In genomic region chr10:17131763-17132162, GRCm38 (mm10) we compare ENCODE assay signal across 9 mouse cellular contexts.
DNase-seq lines count a peak whose midpoint lies in the region; ATAC-seq and TF ChIP-seq lines count a peak whose summit lies in the region.
"Had no signal": no experiment of that assay in that cellular context is flagged by ENCODE, and none has a peak within 500 bp of the region (broad histone marks: within the 10 kb centered on the region; RNA-seq: fewer than 3 reads in every experiment).

No protein-coding gene starts in this region.

- H3K4me1 ChIP-seq in kidney, adult 2 months (ENCODE audit: control insufficient read depth, insufficient read depth, low read length) = no peaks in the 10 kb centered on the region
- no peaks in the 10 kb centered on the region for H3K4me1 ChIP-seq in kidney, embryonic 14.5 days (ENCODE audit: control insufficient read depth, insufficient read depth, low read length)
- peaks cover 6% of the 10 kb centered on the region; the same call in 1 of the 2 replicates for H3K4me1 ChIP-seq in heart, embryonic 15.5 days (replicated peaks)
- peaks cover 3% of the 10 kb centered on the region; the same call in 1 of the 2 replicates for H3K4me1 ChIP-seq in lung, embryonic 16.5 days (replicated peaks; ENCODE audit: control insufficient read depth, insufficient read depth, low read length)

- H3K27me3 ChIP-seq in kidney, adult 2 months (replicated peaks; ENCODE audit: control insufficient read depth, insufficient read depth, low read length) = no peaks in the 10 kb centered on the region
- no peaks in the 10 kb centered on the region for H3K27me3 ChIP-seq in kidney, embryonic 14.5 days (ENCODE audit: control insufficient read depth, insufficient read depth, low read length)
- H3K27me3 ChIP-seq in heart, embryonic 15.5 days = no peaks in the 10 kb centered on the region
- H3K27me3 ChIP-seq in lung, embryonic 16.5 days (ENCODE audit: control insufficient read depth, insufficient read depth, low read depth, low read length) = no peaks in the 10 kb centered on the region

- TF ChIP-seq CTCF in kidney, adult 2 months (conservative IDR thresholded peaks at IDR 0.05; ENCODE audit: insufficient read depth, insufficient read length, low read depth, low read length) = no peak

- DNase-seq in cerebellum, postnatal 4 days (ENCODE audit: low spot score in 2 of 2) = no peak
- DNase-seq in kidney, adult 2 months = peak; percentile 31
- DNase-seq in gastrocnemius, postnatal 4 days (ENCODE audit: low spot score in 2 of 2) = no peak
- DNase-seq in thymus, postnatal 0 days (ENCODE audit: low spot score) = no peak
- DNase-seq: gastrocnemius, adult 2 months had no signal

- no peaks in the 10 kb centered on the region for H3K36me3 ChIP-seq in kidney, adult 2 months (ENCODE audit: control insufficient read depth, insufficient read depth, low read length)
- H3K36me3 ChIP-seq in kidney, embryonic 14.5 days (ENCODE audit: control insufficient read depth, insufficient read depth, low read length) = no peaks in the 10 kb centered on the region
- no peaks in the 10 kb centered on the region for H3K36me3 ChIP-seq in heart, embryonic 15.5 days
- H3K36me3 ChIP-seq in lung, embryonic 16.5 days (ENCODE audit: control insufficient read depth, insufficient read depth, low read length) = no peaks in the 10 kb centered on the region

- H3K9me3 ChIP-seq in kidney, embryonic 14.5 days (ENCODE audit: control insufficient read depth, low read length) = no peaks in the 10 kb centered on the region
- H3K9me3 ChIP-seq in heart, embryonic 15.5 days (replicated peaks) = no peaks in the 10 kb centered on the region
- no peaks in the 10 kb centered on the region for H3K9me3 ChIP-seq in lung, embryonic 16.5 days (ENCODE audit: control insufficient read depth, low read length)

- H3K27ac ChIP-seq in kidney, adult 2 months (ENCODE audit: insufficient read depth, low read depth, low read length) = no peak overlapping the region
- H3K27ac ChIP-seq in kidney, embryonic 14.5 days (ENCODE audit: low read depth, low read length) = no peak overlapping the region; the same call in 1 of the 2 replicates
- H3K27ac ChIP-seq in heart, embryonic 15.5 days = peak overlapping the region; percentile 61
- H3K27ac ChIP-seq in lung, embryonic 16.5 days (ENCODE audit: low read length) = no peak overlapping the region; the same call in 1 of the 2 replicates
- H3K27ac ChIP-seq: gastrocnemius, adult 2 months had no signal

- H3K9ac ChIP-seq in kidney, embryonic 14.5 days (ENCODE audit: low read depth, low read length) = no peak overlapping the region
- no peak overlapping the region for H3K9ac ChIP-seq in heart, embryonic 15.5 days
- no peak overlapping the region for H3K9ac ChIP-seq in lung, embryonic 16.5 days (ENCODE audit: low read length)

- H3K4me2 ChIP-seq in kidney, embryonic 14.5 days (replicated peaks; ENCODE audit: low read depth, low read length) = no peak overlapping the region
- no peak overlapping the region for H3K4me2 ChIP-seq in heart, embryonic 15.5 days
- no peak overlapping the region for H3K4me2 ChIP-seq in lung, embryonic 16.5 days (ENCODE audit: low read depth, low read length)

- no peak overlapping the region for H3K4me3 ChIP-seq in kidney, adult 2 months (ENCODE audit: insufficient read depth, low read depth, low read length)
- no peak overlapping the region for H3K4me3 ChIP-seq in kidney, embryonic 14.5 days (ENCODE audit: low read length)
- no peak overlapping the region for H3K4me3 ChIP-seq in heart, embryonic 15.5 days
- H3K4me3 ChIP-seq in lung, embryonic 16.5 days (ENCODE audit: low read length) = no peak overlapping the region
- H3K4me3 ChIP-seq: gastrocnemius, adult 2 months had no signal

- ATAC-seq in cerebellum, adult (ENCODE audit: insufficient number of reproducible peaks, low FRiP score, low TSS enrichment) = peak; percentile 45
- no peak for ATAC-seq in kidney, embryonic 14.5 days (ENCODE audit: low FRiP score, low TSS enrichment)
- ATAC-seq in heart, embryonic 15.5 days (replicated peaks; ENCODE audit: insufficient number of reproducible peaks, insufficient read depth, low FRiP score, low read depth) = peak; percentile 55; the same call in 1 of the 2 replicates
- ATAC-seq in lung, embryonic 16.5 days (ENCODE audit: low read depth) = peak; percentile 85

- 16% methylated on average over 4 of the region's 4 CpGs for WGBS in kidney, adult 2 months
- 44% methylated on average over 4 of the region's 4 CpGs for WGBS in kidney, embryonic 14.5 days
- 6% methylated on average over 4 of the region's 4 CpGs for WGBS in heart, embryonic 15.5 days
- 16% methylated on average over 4 of the region's 4 CpGs for WGBS in lung, embryonic 16.5 days

- no peak for TF ChIP-seq POLR2A in kidney, adult 2 months (IDR thresholded peaks at IDR 0.05; ENCODE audit: low read depth, low read length)
